8 mouse cellular contexts compared by ENCODE assay signal in the genomic region with DNA sequence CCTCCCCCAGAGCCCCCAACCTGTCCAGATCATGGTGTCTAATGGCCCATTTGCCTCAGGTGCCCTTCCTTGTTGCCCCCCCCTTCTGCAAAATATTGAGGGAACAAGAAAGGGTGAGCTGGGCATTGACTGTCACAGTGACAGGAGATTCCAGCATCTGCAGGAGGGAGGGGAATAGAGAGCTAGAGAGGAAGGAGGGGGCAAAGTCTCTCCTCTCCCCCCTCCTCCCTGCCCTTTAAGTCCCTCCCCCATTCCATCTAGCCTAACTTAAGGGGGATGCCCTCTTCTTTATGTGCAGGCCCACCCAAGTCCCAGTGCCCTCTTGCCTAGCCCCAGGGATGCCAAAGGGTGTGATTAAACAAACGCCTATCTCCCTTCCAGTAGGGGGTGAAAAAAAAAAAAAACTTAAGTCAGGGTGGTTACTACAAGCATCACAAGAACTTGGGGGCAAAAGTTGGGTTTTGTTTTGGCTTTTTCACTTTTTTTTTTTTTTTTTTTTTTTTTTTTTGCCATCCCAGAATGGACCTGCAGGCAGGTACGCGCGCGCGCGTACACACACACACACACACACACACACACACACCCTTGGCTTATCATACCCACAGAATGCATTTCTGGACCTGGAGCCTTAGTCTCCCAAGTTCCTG.
DNase-seq lines count a peak whose midpoint lies in the region; ATAC-seq and TF ChIP-seq lines count a peak whose summit lies in the region.

No protein-coding gene starts in this region.

- no peaks in the 10 kb centered on the region for H3K36me3 ChIP-seq in embryonic facial prominence, embryonic 14.5 days (ENCODE audit: control insufficient read depth, insufficient read depth, low read length)
- no peaks in the 10 kb centered on the region for H3K36me3 ChIP-seq in hindbrain, embryonic 12.5 days
- H3K36me3 ChIP-seq in midbrain, postnatal 0 days (ENCODE audit: insufficient read depth, low read length), result no peaks in the 10 kb centered on the region

- H3K27ac ChIP-seq in layer of hippocampus, adult 2 months, result peak overlapping the region; percentile 95; the same call in 1 of the 2 replicates
- no peak overlapping the region for H3K27ac ChIP-seq in embryonic facial prominence, embryonic 14.5 days (replicated peaks; ENCODE audit: low read depth, low read length)
- no peak overlapping the region for H3K27ac ChIP-seq in hindbrain, embryonic 12.5 days
- H3K27ac ChIP-seq in midbrain, postnatal 0 days (ENCODE audit: low read depth, low read length), result no peak overlapping the region

- H3K4me2 ChIP-seq in embryonic facial prominence, embryonic 14.5 days (ENCODE audit: low read depth, low read length), result peak overlapping the region; percentile 36
- H3K4me2 ChIP-seq in hindbrain, embryonic 12.5 days (replicated peaks), result peak overlapping the region; percentile 49
- peak overlapping the region; percentile 71 for H3K4me2 ChIP-seq in midbrain, postnatal 0 days (ENCODE audit: low read depth, low read length, poor library complexity, severe bottlenecking)

- no peaks in the 10 kb centered on the region for H3K9me3 ChIP-seq in embryonic facial prominence, embryonic 14.5 days (ENCODE audit: control insufficient read depth, low read length)
- no peaks in the 10 kb centered on the region for H3K9me3 ChIP-seq in hindbrain, embryonic 12.5 days (replicated peaks)
- H3K9me3 ChIP-seq in midbrain, postnatal 0 days (ENCODE audit: low read length), result no peaks in the 10 kb centered on the region

- no peak for DNase-seq in layer of hippocampus, adult 2 months (ENCODE audit: low spot score in 2 of 2)
- DNase-seq in layer of hippocampus, postnatal 36 days, result no peak
- no peak for DNase-seq in embryonic facial prominence, embryonic 14.5 days (ENCODE audit: low spot score)
- peak; percentile 16 for DNase-seq in midbrain, postnatal 0 days (ENCODE audit: low spot score)
- DNase-seq in urinary bladder, postnatal 10 days (ENCODE audit: low spot score), result no peak
- no peak for DNase-seq in thymus, postnatal 14 days
- DNase-seq in gastrocnemius, postnatal 25 days, result no peak

- H3K27me3 ChIP-seq in embryonic facial prominence, embryonic 14.5 days (replicated peaks; ENCODE audit: control insufficient read depth, insufficient read depth, low read length), result peaks cover 99% of the 10 kb centered on the region
- peaks cover 99% of the 10 kb centered on the region for H3K27me3 ChIP-seq in hindbrain, embryonic 12.5 days
- peaks cover 34% of the 10 kb centered on the region for H3K27me3 ChIP-seq in midbrain, postnatal 0 days (ENCODE audit: insufficient read depth, low read length)

- no peak overlapping the region for H3K9ac ChIP-seq in embryonic facial prominence, embryonic 14.5 days (ENCODE audit: low read depth, low read length)
- H3K9ac ChIP-seq in hindbrain, embryonic 12.5 days, result no peak overlapping the region
- 0 out of 2 replicates have a peak overlapping the region, but pooled peaks have one; percentile 13 for H3K9ac ChIP-seq in midbrain, postnatal 0 days (replicated peaks; ENCODE audit: low read length, poor library complexity, severe bottlenecking)

- WGBS in embryonic facial prominence, embryonic 14.5 days, result 0% methylated on average over 7 of the region's 7 CpGs
- 0% methylated on average over 7 of the region's 7 CpGs for WGBS in hindbrain, embryonic 12.5 days
- WGBS in midbrain, postnatal 0 days, result 2% methylated on average over 7 of the region's 7 CpGs

- peaks cover 10% of the 10 kb centered on the region for H3K4me1 ChIP-seq in embryonic facial prominence, embryonic 14.5 days (ENCODE audit: control insufficient read depth, insufficient read depth, low read length)
- H3K4me1 ChIP-seq in hindbrain, embryonic 12.5 days, result peaks cover 53% of the 10 kb centered on the region
- H3K4me1 ChIP-seq in midbrain, postnatal 0 days (ENCODE audit: insufficient read depth, low read length), result peaks cover 16% of the 10 kb centered on the region; the same call in 1 of the 2 replicates

- ATAC-seq in embryonic facial prominence, embryonic 14.5 days (ENCODE audit: low read depth), result no peak
- no peak for ATAC-seq in hindbrain, embryonic 12.5 days (ENCODE audit: low FRiP score)
- ATAC-seq in midbrain, postnatal 0 days (ENCODE audit: low FRiP score), result no peak

- no peak for TF ChIP-seq CTCF in layer of hippocampus, adult 2 months (conservative IDR thresholded peaks at IDR 0.05)
- TF ChIP-seq CTCF in midbrain, postnatal 0 days (IDR thresholded peaks at IDR 0.05), result no peak

- H3K4me3 ChIP-seq in layer of hippocampus, adult 2 months, result peak overlapping the region; percentile 50; the same call in 1 of the 2 replicates
- H3K4me3 ChIP-seq in embryonic facial prominence, embryonic 14.5 days (ENCODE audit: low read depth, low read length), result peak overlapping the region; percentile 19; the same call in 1 of the 2 replicates
- H3K4me3 ChIP-seq in hindbrain, embryonic 12.5 days, result peak overlapping the region; percentile 24
- H3K4me3 ChIP-seq in midbrain, postnatal 0 days (ENCODE audit: low read depth, low read length), result peak overlapping the region; percentile 54
